Mouse (Mus musculus) kidney, embryonic 14.5 days (tissue): Measurements from ENCODE around the gene Fkbp4. TPM values are rescaled to one million over a fixed set of nuclear protein-coding genes. Genes with fewer than 3 reads are reported as not detected.

Source experiments
- ATAC-seq: fragments of 200-750 bp; cut with Nextera tagmentation; 2 replicates; pipeline ENCODE4 v1.8.0; 2017; ENCODE audit warnings: moderate number of reproducible peaks, mild to moderate bottlenecking, moderate TSS enrichment, moderate library complexity; ENCODE audit not compliant: low FRiP score, low TSS enrichment
- H3K27ac ChIP-seq: fragments of 300-500 bp; sonication (generic); 2 replicates; pipeline ENCODE4 v1.5.1; 2014; ENCODE audit warnings: low read depth, mild to moderate bottlenecking, low read length, moderate library complexity, mixed read lengths
- H3K27me3 ChIP-seq: fragments of 300-500 bp; sonication (generic); 2 replicates; pipeline ENCODE4 v1.6.1; 2014; ENCODE audit warnings: mild to moderate bottlenecking, low read length; ENCODE audit not compliant: control insufficient read depth, insufficient read depth
- H3K36me3 ChIP-seq: fragments of 300-500 bp; sonication (generic); 2 replicates; pipeline ENCODE4 v1.6.1; 2014; ENCODE audit warnings: low read length, mixed read lengths; ENCODE audit not compliant: control insufficient read depth, insufficient read depth
- H3K4me1 ChIP-seq: fragments of 300-500 bp; sonication (generic); 2 replicates; pipeline ENCODE4 v1.6.1; 2014; ENCODE audit warnings: low read length, mixed read lengths; ENCODE audit not compliant: control insufficient read depth, insufficient read depth
- H3K4me2 ChIP-seq: fragments of 300-500 bp; sonication (generic); replicated peaks from 2 replicates; pipeline ENCODE4 v1.6.1; 2014; ENCODE audit warnings: low read depth, mild to moderate bottlenecking, low read length
- H3K4me3 ChIP-seq: fragments of 300-500 bp; sonication (generic); 2 replicates; pipeline ENCODE4 v1.5.1; 2014; ENCODE audit warnings: mild to moderate bottlenecking, low read length
- H3K9ac ChIP-seq: fragments of 300-500 bp; sonication (generic); 2 replicates; pipeline ENCODE4 v1.6.1; 2014; ENCODE audit warnings: low read depth, mild to moderate bottlenecking, low read length, moderate library complexity
- H3K9me3 ChIP-seq: fragments of 300-500 bp; sonication (generic); 2 replicates; pipeline ENCODE4 v1.6.1; 2016; ENCODE audit warnings: low read length; ENCODE audit not compliant: control insufficient read depth
- WGBS: fragments of 180-500 bp; shearing (Covaris S2); extraction: QIAGEN DNeasy Blood & Tissue Kit; methylation state at CpG from one replicate; pipeline ENCODE4 v1.1.7; 2014; 5-methylcytosine and 5-hydroxymethylcytosine counted together
- polyA plus RNA-seq: library from polyadenylated mRNA; unstranded; fragments of >200 nt; fragmentation: Nextera tagmentation; extraction: Ambion mirVana; gene quantifications from 2 replicates; pipeline ENCODE4 v1.2.1, GENCODE M21; 2014

The Fkbp4 gene
- polyA plus RNA-seq, 1 experiment from 2014 or later: 513 TPM

GRCm38 (mm10) chr6:128464996-128465395, 26.5 kb upstream of the Fkbp4 start:
- H3K27ac ChIP-seq: no peak overlapping the region
- no peaks in the 10 kb centered on the region for H3K27me3 ChIP-seq
- no peak overlapping the region for H3K9ac ChIP-seq
- WGBS: 82% methylated on average over 4 of the region's 4 CpGs
- no peaks in the 10 kb centered on the region for H3K36me3 ChIP-seq
- H3K4me2 ChIP-seq: no peak overlapping the region
- no peak for ATAC-seq
- no peak overlapping the region for H3K4me3 ChIP-seq
- no peaks in the 10 kb centered on the region for H3K9me3 ChIP-seq
- no peaks in the 10 kb centered on the region for H3K4me1 ChIP-seq

DNA sequence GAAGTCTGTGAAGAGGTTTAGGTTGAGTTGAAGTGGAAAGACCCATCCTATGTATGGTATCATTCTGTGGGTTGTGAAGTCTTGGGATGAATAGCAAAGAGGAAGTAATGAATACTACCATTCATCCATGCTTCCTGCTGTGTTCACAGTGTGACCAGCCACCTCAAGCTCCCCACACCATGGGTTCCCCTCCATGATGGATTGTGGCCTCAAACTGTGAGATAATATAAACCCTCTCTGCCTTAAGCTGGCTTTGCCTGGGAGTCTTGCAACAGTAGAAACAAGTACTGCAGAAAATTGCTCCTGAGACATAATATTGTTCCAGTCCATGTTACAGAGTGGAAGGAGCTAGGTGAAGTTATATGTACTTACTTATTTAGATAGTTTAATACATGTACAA, 23.1 kb upstream of the Fkbp4 start:
- Histone ChIP-seq H3K4me1 (no peaks in the 10 kb centered on the region), H3K4me3 (no peak overlapping the region), H3K36me3 (no peaks in the 10 kb centered on the region), H3K9me3 (no peaks in the 10 kb centered on the region), H3K9ac (no peak overlapping the region), H3K27ac (no peak overlapping the region), H3K4me2 (no peak overlapping the region), H3K27me3 (no peaks in the 10 kb centered on the region)
- no peak for ATAC-seq

GRCm38 (mm10) chr6:128460729-128461503, 22.4 kb upstream of the Fkbp4 start:
- no peak for ATAC-seq

GRCm38 (mm10) chr6:128460321-128460720, 21.8 kb upstream of the Fkbp4 start:
- Histone ChIP-seq H3K4me1 (0 out of 2 replicates have a peak, but pooled peaks cover 3% of the 10 kb centered on the region), H3K9me3 (no peaks in the 10 kb centered on the region), H3K36me3 (no peaks in the 10 kb centered on the region), H3K27ac (no peak overlapping the region), H3K9ac (no peak overlapping the region), H3K4me2 (no peak overlapping the region), H3K4me3 (no peak overlapping the region), H3K27me3 (no peaks in the 10 kb centered on the region)
- 52% methylated on average over 2 of the region's 2 CpGs for WGBS
- ATAC-seq: no peak

More at GRCm38 (mm10) chr6:128460729-128461503, 22.4 kb upstream of the Fkbp4 start:
- Histone ChIP-seq H3K27ac (no peak overlapping the region), H3K4me3 (no peak overlapping the region), H3K4me1 (0 out of 2 replicates have a peak, but pooled peaks cover 3% of the 10 kb centered on the region), H3K4me2 (no peak overlapping the region), H3K36me3 (no peaks in the 10 kb centered on the region), H3K9me3 (no peaks in the 10 kb centered on the region), H3K9ac (no peak overlapping the region), H3K27me3 (no peaks in the 10 kb centered on the region)
- 81% methylated on average over 14 of the region's 14 CpGs for WGBS

DNA sequence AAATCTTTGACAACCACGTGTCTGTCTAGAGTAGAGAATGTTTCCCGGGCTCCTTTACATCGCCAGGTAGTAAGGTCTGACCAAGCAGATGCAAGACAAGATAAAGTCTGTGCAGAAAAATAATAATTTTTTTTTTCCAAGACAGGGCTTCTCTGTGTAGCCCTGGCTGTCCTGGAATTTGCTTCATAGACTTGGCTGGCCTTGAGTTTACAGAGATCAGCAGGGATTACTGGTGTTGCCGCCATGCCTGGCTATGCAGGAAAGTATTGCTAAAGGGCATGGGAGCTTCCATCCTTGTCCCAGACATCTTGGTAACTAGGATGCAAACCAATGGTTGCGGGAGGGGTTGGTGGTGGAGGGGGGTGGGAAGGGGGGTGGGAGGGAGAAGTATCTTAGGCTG, 18.7 kb upstream of the Fkbp4 start:
- 0 out of 2 replicates have a peak, but pooled peaks cover 3% of the 10 kb centered on the region for H3K4me1 ChIP-seq
- no peak overlapping the region for H3K4me3 ChIP-seq
- no peaks in the 10 kb centered on the region for H3K36me3 ChIP-seq
- H3K27ac ChIP-seq: no peak overlapping the region
- H3K9ac ChIP-seq: no peak overlapping the region
- ATAC-seq: no peak
- no peaks in the 10 kb centered on the region for H3K9me3 ChIP-seq
- no peak overlapping the region for H3K4me2 ChIP-seq
- H3K27me3 ChIP-seq: no peaks in the 10 kb centered on the region
- whole genome bisulfite sequencing: 87% methylated on average over 5 of the region's 5 CpGs

DNA sequence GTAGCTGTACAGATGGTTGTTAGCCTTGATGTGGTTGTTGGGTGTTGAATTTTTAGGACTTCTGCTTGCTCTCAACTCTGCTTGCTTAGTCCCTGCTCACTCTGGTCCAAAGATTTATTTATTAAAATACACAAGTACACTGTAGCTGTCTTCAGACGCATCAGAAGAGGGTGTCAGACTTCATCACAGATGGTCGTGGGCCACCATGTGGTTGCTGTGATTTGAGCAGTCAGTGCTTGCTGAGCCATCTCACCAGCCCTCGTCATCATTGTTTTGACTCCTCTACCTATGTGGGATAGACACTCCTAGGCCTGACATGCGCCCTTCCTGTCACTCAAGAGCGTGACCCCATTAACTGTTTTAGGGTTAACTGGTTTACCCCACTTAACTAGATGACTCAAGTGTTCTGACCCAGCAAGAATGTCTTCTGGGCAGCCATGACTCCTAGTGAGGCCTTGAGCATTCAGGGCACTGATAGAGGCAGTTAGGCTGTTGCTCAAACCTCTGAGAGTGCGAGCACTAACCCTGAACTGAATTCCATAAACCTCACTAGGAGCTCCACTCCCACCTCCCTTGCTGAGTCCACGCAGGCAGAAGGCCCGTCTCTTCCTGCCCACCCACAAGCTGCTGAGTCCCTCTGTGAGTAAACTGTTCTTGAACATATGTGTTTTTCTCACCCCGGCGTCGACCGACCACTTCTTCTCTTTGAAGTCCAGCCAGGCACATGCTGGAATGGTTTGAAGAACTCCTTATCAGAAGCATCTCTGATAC, 17.5 kb upstream of the Fkbp4 start:
- H3K4me1 ChIP-seq: 0 out of 2 replicates have a peak, but pooled peaks cover 3% of the 10 kb centered on the region
- no peak overlapping the region for H3K4me2 ChIP-seq
- H3K9ac ChIP-seq: no peak overlapping the region
- H3K9me3 ChIP-seq: no peaks in the 10 kb centered on the region
- H3K27me3 ChIP-seq: no peaks in the 10 kb centered on the region
- H3K36me3 ChIP-seq: no peaks in the 10 kb centered on the region
- H3K4me3 ChIP-seq: no peak overlapping the region
- H3K27ac ChIP-seq: no peak overlapping the region
- 67% methylated on average over 12 of the region's 12 CpGs for WGBS
- ATAC-seq: no peak

DNA sequence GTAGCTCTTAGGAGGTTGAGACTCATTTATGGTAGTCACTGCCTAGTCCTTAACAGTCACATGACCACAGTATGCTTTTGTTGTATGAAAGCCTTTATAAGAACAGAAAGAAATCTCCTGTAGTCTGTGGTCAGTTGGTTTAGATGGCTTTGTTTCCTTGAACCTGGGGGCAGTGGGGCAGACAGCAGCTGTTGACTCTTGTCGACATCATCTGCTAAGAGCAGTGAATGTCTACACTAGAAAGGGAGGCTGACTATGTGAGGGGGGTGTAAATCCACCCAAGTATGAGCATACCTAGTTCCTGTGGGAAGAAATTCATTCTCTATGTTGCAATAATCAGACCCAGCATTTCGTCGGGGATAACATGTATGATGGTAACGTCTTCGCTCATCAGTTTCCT, 8.6 kb upstream of the Fkbp4 start:
- WGBS: 98% methylated on average over 5 of the region's 5 CpGs
- Histone ChIP-seq H3K36me3 (no peaks in the 10 kb centered on the region), H3K4me3 (no peak overlapping the region), H3K4me1 (no peaks in the 10 kb centered on the region), H3K27ac (no peak overlapping the region), H3K9ac (no peak overlapping the region), H3K9me3 (no peaks in the 10 kb centered on the region), H3K27me3 (no peaks in the 10 kb centered on the region), H3K4me2 (no peak overlapping the region)
- ATAC-seq: no peak

GRCm38 (mm10) chr6:128445761-128446535, 7.5 kb upstream of the Fkbp4 start:
- Histone ChIP-seq H3K9ac (no peak overlapping the region), H3K9me3 (no peaks in the 10 kb centered on the region), H3K36me3 (no peaks in the 10 kb centered on the region), H3K27ac (no peak overlapping the region), H3K4me1 (no peaks in the 10 kb centered on the region), H3K4me3 (0 out of 2 replicates have a peak overlapping the region, but pooled peaks have one; percentile 6), H3K4me2 (peak overlapping the region; percentile 23), H3K27me3 (no peaks in the 10 kb centered on the region)
- ATAC-seq: peak; percentile 74
- WGBS: 18% methylated on average over 14 of the region's 14 CpGs
